Mouse (Mus musculus) Muller cell, postnatal 12 days (primary cell): Measurements from ENCODE around the gene Rabep1.
A peak's percentile ranks its signal among the peaks of the same experiment; 100 is the strongest.

Experiments
- DNase-seq: peaks from one replicate; pipeline ENCODE4 v3.0.0-alpha.2; 2015; ENCODE audit errors: inconsistent ontology term

Rabep1 gene

GRCm38 (mm10) chr11:70973947-70974346 is 129.4 kb downstream of the Rabep1 start:
- DNase-seq, result peak; percentile 9

GRCm38 (mm10) chr11:70975193-70975592 is 130.6 kb downstream of the Rabep1 start:
- DNase-seq, result no peak

- DNase-seq, result no peak
Measured at GRCm38 (mm10) chr11:70977293-70977692, 132.7 kb downstream of the Rabep1 start.

GRCm38 (mm10) chr11:70980232-70980631 is 135.7 kb downstream of the Rabep1 start:
- DNase-seq, result no peak

GRCm38 (mm10) chr11:70980751-70981510 is 136.4 kb downstream of the Rabep1 start:
- DNase-seq, result no peak

GRCm38 (mm10) chr11:70982030-70982429 is 137.5 kb downstream of the Rabep1 start:
- DNase-seq, result peak; percentile 18

GRCm38 (mm10) chr11:70982557-70983228 is 138.1 kb downstream of the Rabep1 start, which contains the start of gene C1qbp:
Gene C1qbp, minus strand, starts transcription at chr11:70983026.
- DNase-seq, result peak; percentile 95
